Mouse (Mus musculus): ENCODE data around the gene Shprh. TPM values are rescaled to one million over a fixed set of nuclear protein-coding genes. Genes with fewer than 3 reads are reported as not detected.
"Not testable (repeated sequence)": the region's sequence is repeated elsewhere in the genome, so short reads cannot be mapped to it uniquely, and the experiment has no call there.

The Shprh gene
- total and polyA plus RNA-seq, 3 experiments, result 11.0 to 12.9 (median 12.1) TPM

- H3K4me3 ChIP-seq (replicated peaks in 1 of 3; ENCODE audit: low read depth in 2 of 3, low read length in 2 of 3, poor library complexity in 1 of 3), result no peak overlapping the region
- H3K79me2 ChIP-seq (replicated peaks; ENCODE audit: control insufficient read depth, extremely low read depth, insufficient read depth, poor library complexity, severe bottlenecking), result no peaks in the 10 kb centered on the region
- H3K4me1 ChIP-seq (ENCODE audit: control insufficient read depth in 1 of 2, insufficient read depth in 2 of 2), result no peaks in the 10 kb centered on the region
- no peak overlapping the region for H3K27ac ChIP-seq (ENCODE audit: insufficient read depth, low read depth)
- no peak overlapping the region for H3K4me2 ChIP-seq (ENCODE audit: insufficient read depth, low read depth, poor library complexity, severe bottlenecking)
- H3K9ac ChIP-seq (ENCODE audit: insufficient read depth, low read depth), result no peak overlapping the region
- peaks cover 24 to 60% of the 10 kb centered on the region in 2 experiments for H3K36me3 ChIP-seq (replicated peaks in 1 of 2; ENCODE audit: control insufficient read depth in 1 of 2, insufficient read depth in 1 of 2, low read length in 1 of 2)
- TF ChIP-seq USF1 (IDR thresholded peaks at IDR 0.05; ENCODE audit: low read depth, low read length), result no peak
- TF ChIP-seq ELF1 (IDR thresholded peaks at IDR 0.05; ENCODE audit: low read depth, low read length), result no peak
- no peak for TF ChIP-seq KAT2A (IDR thresholded peaks at IDR 0.05; ENCODE audit: insufficient replicate concordance, low read length)
- H3K27me3 ChIP-seq (replicated peaks), result no peaks in the 10 kb centered on the region
- dilution Hi-C loops (cut with MboI; ENCODE audit: extremely low pct_ligation_motif_present, extremely low pct_unique_long_range_greater_than_20kb, low sequenced_read_pairs) (no loop called here), in situ Hi-C loops (cut with MboI; ENCODE audit: low pct_ligation_motif_present, low pct_unique_long_range_greater_than_20kb, low sequenced_read_pairs) (no loop called here)
- DNase-seq (ENCODE audit: extremely low read depth), result no peak
- no peaks in the 10 kb centered on the region for H3K9me3 ChIP-seq (replicated peaks; ENCODE audit: low read length)
Observed at GRCm38 (mm10) chr10:11199980-11200379, 50.8 kb downstream of the Shprh start.

- DNase-seq (ENCODE audit: extremely low read depth); in situ Hi-C loops (cut with MboI; ENCODE audit: low pct_ligation_motif_present, low pct_unique_long_range_greater_than_20kb, low sequenced_read_pairs); dilution Hi-C loops (cut with MboI; ENCODE audit: extremely low pct_ligation_motif_present, extremely low pct_unique_long_range_greater_than_20kb, low sequenced_read_pairs): not testable (repeated sequence)
Observed at GRCm38 (mm10) chr10:11205883-11206282, 56.7 kb downstream of the Shprh start.

GRCm38 (mm10) chr10:11208670-11209069 lies 59.4 kb downstream of the Shprh start:
- no peak for DNase-seq (ENCODE audit: extremely low read depth)
- H3K9me3 ChIP-seq (replicated peaks; ENCODE audit: low read length), result no peaks in the 10 kb centered on the region
- TF ChIP-seq USF2 (conservative IDR thresholded peaks at IDR 0.05; ENCODE audit: low read depth, low read length), result no peak
- TF ChIP-seq POLR2AphosphoS2 (IDR thresholded peaks at IDR 0.05; ENCODE audit: low read depth, low read length), result no peak
- no peak for TF ChIP-seq E2F4 (IDR thresholded peaks at IDR 0.05; ENCODE audit: insufficient replicate concordance, low read depth, low read length)
- no peak for TF ChIP-seq ZKSCAN1 (IDR thresholded peaks at IDR 0.05; ENCODE audit: borderline replicate concordance, low read depth, low read length)
- no peak for TF ChIP-seq NRF1 (IDR thresholded peaks at IDR 0.05; ENCODE audit: low read depth, low read length)
- TF ChIP-seq UBTF (IDR thresholded peaks at IDR 0.05; ENCODE audit: low read depth, low read length), result no peak
- no peak for TF ChIP-seq RCOR1 (conservative IDR thresholded peaks at IDR 0.05; ENCODE audit: low read depth, low read length)
- no peak for TF ChIP-seq TCF12 (IDR thresholded peaks at IDR 0.05; ENCODE audit: low read depth, low read length)
- TF ChIP-seq CHD2 (IDR thresholded peaks at IDR 0.05; ENCODE audit: low read length), result no peak
- TF ChIP-seq TBP (conservative IDR thresholded peaks at IDR 0.05; ENCODE audit: low read depth, low read length), result no peak
- TF ChIP-seq BHLHE40 (IDR thresholded peaks at IDR 0.05; ENCODE audit: low read depth, low read length), result no peak
- no peaks in the 10 kb centered on the region for H3K4me1 ChIP-seq (ENCODE audit: control insufficient read depth in 1 of 2, insufficient read depth in 2 of 2)
- peaks cover 38 to 68% of the 10 kb centered on the region in 2 experiments for H3K36me3 ChIP-seq (replicated peaks in 1 of 2; ENCODE audit: control insufficient read depth in 1 of 2, insufficient read depth in 1 of 2, low read length in 1 of 2)
- H3K27ac ChIP-seq (ENCODE audit: insufficient read depth, low read depth), result no peak overlapping the region
- no peaks in the 10 kb centered on the region for H3K27me3 ChIP-seq (replicated peaks)
- no peaks in the 10 kb centered on the region for H3K79me2 ChIP-seq (replicated peaks; ENCODE audit: control insufficient read depth, extremely low read depth, insufficient read depth, poor library complexity, severe bottlenecking)
- dilution Hi-C loops (cut with MboI; ENCODE audit: extremely low pct_ligation_motif_present, extremely low pct_unique_long_range_greater_than_20kb, low sequenced_read_pairs) (no loop called here), in situ Hi-C loops (cut with MboI; ENCODE audit: low pct_ligation_motif_present, low pct_unique_long_range_greater_than_20kb, low sequenced_read_pairs) (no loop called here)
- H3K9ac ChIP-seq (ENCODE audit: insufficient read depth, low read depth), result no peak overlapping the region
- no peak overlapping the region for H3K4me3 ChIP-seq (replicated peaks in 1 of 3; ENCODE audit: low read depth in 2 of 3, low read length in 2 of 3, poor library complexity in 1 of 3)
- no peak overlapping the region for H3K4me2 ChIP-seq (ENCODE audit: insufficient read depth, low read depth, poor library complexity, severe bottlenecking)

More at GRCm38 (mm10) chr10:11205883-11206282, 56.7 kb downstream of the Shprh start:
- not testable (repeated sequence) for H3K4me1 ChIP-seq (ENCODE audit: control insufficient read depth in 1 of 2, insufficient read depth in 2 of 2); H3K4me3 ChIP-seq (replicated peaks in 1 of 3; ENCODE audit: low read depth in 2 of 3, low read length in 2 of 3, poor library complexity in 1 of 3); H3K27me3 ChIP-seq (replicated peaks); H3K9ac ChIP-seq (ENCODE audit: insufficient read depth, low read depth); H3K9me3 ChIP-seq (replicated peaks; ENCODE audit: low read length); H3K79me2 ChIP-seq (replicated peaks; ENCODE audit: control insufficient read depth, extremely low read depth, insufficient read depth, poor library complexity, severe bottlenecking); H3K4me2 ChIP-seq (ENCODE audit: insufficient read depth, low read depth, poor library complexity, severe bottlenecking); H3K27ac ChIP-seq (ENCODE audit: insufficient read depth, low read depth)
- peaks cover 25 to 54% of the 10 kb centered on the region in 2 experiments for H3K36me3 ChIP-seq (replicated peaks in 1 of 2; ENCODE audit: control insufficient read depth in 1 of 2, insufficient read depth in 1 of 2, low read length in 1 of 2)
